Mouse (Mus musculus): ENCODE data around the gene Git2.

DNA sequence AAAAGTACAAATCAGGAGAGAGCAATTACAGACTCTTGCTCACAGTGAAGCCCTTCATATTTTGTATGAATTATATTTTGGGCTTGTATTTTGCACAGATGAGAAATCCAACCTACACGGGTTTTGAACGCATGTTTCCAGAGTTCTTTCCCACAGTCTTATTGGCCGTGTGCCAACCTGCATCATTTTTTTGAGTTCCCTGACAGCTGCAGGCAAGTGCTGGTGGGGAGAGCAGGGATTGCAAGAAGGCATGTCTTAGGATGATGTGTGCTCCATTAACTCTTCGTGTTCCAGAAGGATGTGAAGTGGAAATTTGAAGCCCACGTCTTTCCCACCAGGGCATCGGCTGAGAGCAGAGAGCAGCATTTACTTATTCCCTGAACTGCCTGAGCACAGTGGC is 41.3 kb upstream of the Git2 start:
- TF ChIP-seq HCFC1 (IDR thresholded peaks at IDR 0.05; ENCODE audit: borderline replicate concordance, insufficient read depth, low read length) (no peak), ZNF384 (IDR thresholded peaks at IDR 0.05; ENCODE audit: low read depth, low read length) (no peak), ZC3H11A (IDR thresholded peaks at IDR 0.05; ENCODE audit: borderline replicate concordance, low read depth, low read length) (no peak)

Data from ES-E14 (cell line).